In genomic region chr7:127652050-127652449, GRCm38 (mm10) we compare ENCODE assay signal across 9 mouse cellular contexts. TPM values are rescaled to one million over a fixed set of nuclear protein-coding genes. Genes with fewer than 3 reads are reported as not detected.
DNase-seq lines count a peak whose midpoint lies in the region; ATAC-seq lines count a peak whose summit lies in the region.
"Had no signal": no experiment of that assay in that cellular context is flagged by ENCODE, and none has a peak within 500 bp of the region (broad histone marks: within the 10 kb centered on the region; RNA-seq: fewer than 3 reads in every experiment).

No protein-coding gene starts in this region.

- H3K4me2 ChIP-seq in embryonic facial prominence, embryonic 12.5 days (replicated peaks), result peak overlapping the region; percentile 43

- WGBS in embryonic facial prominence, embryonic 12.5 days, result 11% methylated on average over 18 of the region's 18 CpGs
- 28% methylated on average over 18 of the region's 18 CpGs for whole genome bisulfite sequencing in midbrain, embryonic 10.5 days

- peak; percentile 60; the same call in 1 of the 2 replicates for ATAC-seq in embryonic facial prominence, embryonic 12.5 days (ENCODE audit: insufficient number of reproducible peaks, insufficient read depth, low FRiP score, low TSS enrichment)

- no peaks in the 10 kb centered on the region for H3K9me3 ChIP-seq in embryonic facial prominence, embryonic 12.5 days
- no peaks in the 10 kb centered on the region for H3K9me3 ChIP-seq in midbrain, embryonic 10.5 days (replicated peaks)

- H3K27me3 ChIP-seq in embryonic facial prominence, embryonic 12.5 days, result no peaks in the 10 kb centered on the region
- H3K27me3 ChIP-seq in midbrain, embryonic 10.5 days (ENCODE audit: low read depth, poor library complexity, severe bottlenecking), result no peaks in the 10 kb centered on the region

- H3K36me3 ChIP-seq in embryonic facial prominence, embryonic 12.5 days, result no peaks in the 10 kb centered on the region
- H3K36me3 ChIP-seq in midbrain, embryonic 10.5 days, result no peaks in the 10 kb centered on the region

- H3K4me3 ChIP-seq in embryonic facial prominence, embryonic 12.5 days, result peak overlapping the region; percentile 14; the same call in 1 of the 2 replicates
- peak overlapping the region; percentile 18; the same call in 1 of the 2 replicates for H3K4me3 ChIP-seq in midbrain, embryonic 10.5 days
- H3K4me3 ChIP-seq: megakaryocyte, embryonic 14.5 days had no signal

- peak overlapping the region; percentile 24; the same call in 1 of the 2 replicates for H3K9ac ChIP-seq in embryonic facial prominence, embryonic 12.5 days

- DNase-seq in R1 (ENCODE audit: low read depth, low spot score), result peak; percentile 62
- DNase-seq in kidney, adult 8-10 months, result peak; percentile 30 to 42
- peak; percentile 25 for DNase-seq in midbrain, embryonic 10.5 days (ENCODE audit: low spot score)
- no peak for DNase-seq in thymus, postnatal 0 days (ENCODE audit: low spot score)
- no peak for DNase-seq in right cerebral cortex, postnatal 4 days
- no peak for DNase-seq in spleen, adult 18-20 months
- DNase-seq in spleen, postnatal 4 days (ENCODE audit: low spot score in 2 of 2), result no peak

- 0 out of 2 replicates have a peak, but pooled peaks cover 3% of the 10 kb centered on the region for H3K4me1 ChIP-seq in embryonic facial prominence, embryonic 12.5 days
- peaks cover 8% of the 10 kb centered on the region; the same call in 1 of the 2 replicates for H3K4me1 ChIP-seq in midbrain, embryonic 10.5 days

- peak overlapping the region; percentile 61 for H3K27ac ChIP-seq in embryonic facial prominence, embryonic 12.5 days
- H3K27ac ChIP-seq in midbrain, embryonic 10.5 days (replicated peaks), result 0 out of 2 replicates have a peak overlapping the region, but pooled peaks have one; percentile 23

RNA-seq across cellular contexts. Expression of gene Zfp629, which starts 36.5 kb away (rescaled TPM):
- 24.6 and 25.1 TPM in 2 replicates for polyA plus RNA-seq in embryonic facial prominence, embryonic 12.5 days (2016; fragmentation: Nextera tagmentation; extraction: Ambion mirVana)
- polyA plus RNA-seq in midbrain, embryonic 10.5 days (2016; fragmentation: Nextera tagmentation; extraction: Ambion mirVana), result 32.2 and 37.1 TPM in 2 replicates
- polyA plus RNA-seq in thymus, postnatal 0 days (2015; fragmentation: Nextera tagmentation; extraction: Ambion mirVana), result 6.6 and 7.0 TPM in 2 replicates

RNA-seq across cellular contexts. Expression of gene Bcl7c, which starts 56.7 kb away (rescaled TPM):
- 127 and 141 TPM in 2 replicates for polyA plus RNA-seq in embryonic facial prominence, embryonic 12.5 days (2016; fragmentation: Nextera tagmentation; extraction: Ambion mirVana)
- polyA plus RNA-seq in midbrain, embryonic 10.5 days (2016; fragmentation: Nextera tagmentation; extraction: Ambion mirVana), result 47.8 and 48.9 TPM in 2 replicates
- polyA plus RNA-seq in thymus, postnatal 0 days (2015; fragmentation: Nextera tagmentation; extraction: Ambion mirVana), result 98.1 and 112 TPM in 2 replicates

Comparison
In these comparisons a context has a peak if more than half of its experiments do, and no peak if none do; other contexts are left out.
1. DNase-seq: peak in R1 (single experiment), kidney, adult 8-10 months (2 of 2) and midbrain, embryonic 10.5 days (single experiment); none in thymus, postnatal 0 days (single experiment), right cerebral cortex, postnatal 4 days (single experiment), spleen, adult 18-20 months (0 of 2) and spleen, postnatal 4 days (0 of 2).